ENCODE assay signal across 9 mouse cellular contexts in genomic region chr15:86140323-86140722, GRCm38 (mm10). TPM values are rescaled to one million over a fixed set of nuclear protein-coding genes. Genes with fewer than 3 reads are reported as not detected.
DNase-seq lines count a peak whose midpoint lies in the region; ATAC-seq and TF ChIP-seq lines count a peak whose summit lies in the region.
"Had no signal": no experiment of that assay in that cellular context is flagged by ENCODE, and none has a peak within 500 bp of the region (broad histone marks: within the 10 kb centered on the region; RNA-seq: fewer than 3 reads in every experiment).

No protein-coding gene starts in this region.

- no peak overlapping the region for H3K4me3 ChIP-seq in hindbrain, embryonic 10.5 days
- H3K4me3 ChIP-seq in hindbrain, embryonic 13.5 days = no peak overlapping the region
- 0 out of 2 replicates have a peak overlapping the region, but pooled peaks have one; percentile 39 for H3K4me3 ChIP-seq in E14TG2a.4 (replicated peaks; ENCODE audit: low read length)
- no peak overlapping the region for H3K4me3 ChIP-seq in cerebellum, adult 2 months (replicated peaks; ENCODE audit: insufficient read depth, low read depth, low read length)
- no peak overlapping the region for H3K4me3 ChIP-seq in forebrain, embryonic 15.5 days
- H3K4me3 ChIP-seq: embryonic facial prominence, embryonic 12.5 days had no signal

- H3K4me2 ChIP-seq in hindbrain, embryonic 13.5 days = no peak overlapping the region
- H3K4me2 ChIP-seq in forebrain, embryonic 15.5 days (replicated peaks) = no peak overlapping the region
- H3K4me2 ChIP-seq: embryonic facial prominence, embryonic 12.5 days had no signal

- ATAC-seq in hindbrain, embryonic 13.5 days (ENCODE audit: low FRiP score) = no peak
- ATAC-seq in forebrain, embryonic 15.5 days (replicated peaks) = 0 out of 2 replicates have a peak, but pooled peaks have one; percentile 24
- peak; percentile 61 for ATAC-seq in megakaryocyte progenitor cell, adult 5-6 weeks (replicated peaks; ENCODE audit: poor library complexity)

- H3K27ac ChIP-seq in hindbrain, embryonic 10.5 days = no peak overlapping the region
- no peak overlapping the region for H3K27ac ChIP-seq in hindbrain, embryonic 13.5 days
- H3K27ac ChIP-seq in cerebellum, adult 2 months (ENCODE audit: insufficient read depth, low read length) = no peak overlapping the region
- H3K27ac ChIP-seq in forebrain, embryonic 15.5 days (replicated peaks) = peak overlapping the region; percentile 56
- H3K27ac ChIP-seq: embryonic facial prominence, embryonic 12.5 days had no signal

- no peaks in the 10 kb centered on the region for H3K27me3 ChIP-seq in hindbrain, embryonic 10.5 days (ENCODE audit: insufficient read depth, poor library complexity, severe bottlenecking)
- H3K27me3 ChIP-seq in hindbrain, embryonic 13.5 days = no peaks in the 10 kb centered on the region
- H3K27me3 ChIP-seq in E14TG2a.4 (ENCODE audit: insufficient read depth, low read length) = 0 out of 2 replicates have a peak, but pooled peaks cover 5% of the 10 kb centered on the region
- no peaks in the 10 kb centered on the region for H3K27me3 ChIP-seq in cerebellum, adult 2 months (ENCODE audit: control insufficient read depth, insufficient read depth, low read length)
- no peaks in the 10 kb centered on the region for H3K27me3 ChIP-seq in forebrain, embryonic 15.5 days
- H3K27me3 ChIP-seq: embryonic facial prominence, embryonic 12.5 days had no signal

- WGBS in hindbrain, embryonic 10.5 days = 29% methylated on average over 10 of the region's 10 CpGs
- WGBS in hindbrain, embryonic 13.5 days = 32% methylated on average over 10 of the region's 10 CpGs
- WGBS in cerebellum, adult 2 months = 30% methylated on average over 10 of the region's 10 CpGs
- 32% methylated on average over 10 of the region's 10 CpGs for WGBS in forebrain, embryonic 15.5 days

- peaks cover 51% of the 10 kb centered on the region for H3K36me3 ChIP-seq in hindbrain, embryonic 10.5 days
- peaks cover 58% of the 10 kb centered on the region for H3K36me3 ChIP-seq in hindbrain, embryonic 13.5 days
- no peaks in the 10 kb centered on the region for H3K36me3 ChIP-seq in E14TG2a.4 (ENCODE audit: insufficient read depth, low read length)
- peaks cover 31% of the 10 kb centered on the region for H3K36me3 ChIP-seq in forebrain, embryonic 15.5 days

- DNase-seq in hindbrain, embryonic 10.5 days (ENCODE audit: low spot score) = peak; percentile 74
- peak; percentile 62 to 73 for DNase-seq in cerebellum, adult 2 months
- peak; percentile 83 for DNase-seq in kidney, postnatal 10 days
- DNase-seq in right cerebral cortex, postnatal 14 days = peak; percentile 75

- peak; percentile 81 for TF ChIP-seq CTCF in E14TG2a.4 (conservative IDR thresholded peaks at IDR 0.05; ENCODE audit: low read length)
- TF ChIP-seq CTCF in cerebellum, adult 2 months (IDR thresholded peaks at IDR 0.05; ENCODE audit: borderline replicate concordance, insufficient read depth, low read depth, low read length) = peak; percentile 78

- no peak for TF ChIP-seq POLR2A in cerebellum, adult 2 months (IDR thresholded peaks at IDR 0.05; ENCODE audit: borderline replicate concordance, insufficient read depth, low read length)

- H3K4me1 ChIP-seq in hindbrain, embryonic 10.5 days (replicated peaks) = no peaks in the 10 kb centered on the region
- peaks cover 5% of the 10 kb centered on the region for H3K4me1 ChIP-seq in hindbrain, embryonic 13.5 days (replicated peaks)
- peaks cover 27% of the 10 kb centered on the region for H3K4me1 ChIP-seq in E14TG2a.4 (replicated peaks; ENCODE audit: low read depth, low read length)
- peaks cover 9% of the 10 kb centered on the region for H3K4me1 ChIP-seq in cerebellum, adult 2 months (ENCODE audit: control insufficient read depth, insufficient read depth, low read length)
- no peaks in the 10 kb centered on the region for H3K4me1 ChIP-seq in forebrain, embryonic 15.5 days
- H3K4me1 ChIP-seq: embryonic facial prominence, embryonic 12.5 days had no signal

- H3K9ac ChIP-seq in hindbrain, embryonic 13.5 days = no peak overlapping the region
- no peak overlapping the region for H3K9ac ChIP-seq in forebrain, embryonic 15.5 days (replicated peaks)
- H3K9ac ChIP-seq: embryonic facial prominence, embryonic 12.5 days had no signal

- H3K9me3 ChIP-seq in hindbrain, embryonic 10.5 days = no peaks in the 10 kb centered on the region
- H3K9me3 ChIP-seq in hindbrain, embryonic 13.5 days = no peaks in the 10 kb centered on the region
- no peaks in the 10 kb centered on the region for H3K9me3 ChIP-seq in E14TG2a.4 (ENCODE audit: low read length)
- no peaks in the 10 kb centered on the region for H3K9me3 ChIP-seq in forebrain, embryonic 15.5 days
- H3K9me3 ChIP-seq: embryonic facial prominence, embryonic 12.5 days had no signal

RNA-seq across cellular contexts. Expression of gene Cerk, which starts 45.6 kb away (rescaled TPM):
- polyA plus RNA-seq in hindbrain, embryonic 10.5 days (2016; fragmentation: Nextera tagmentation; extraction: Ambion mirVana) = 12.8 and 15.9 TPM in 2 replicates
- polyA plus RNA-seq in hindbrain, embryonic 13.5 days (2015; fragmentation: Nextera tagmentation; extraction: Ambion mirVana) = 24.3 and 24.5 TPM in 2 replicates
- 152 and 159 TPM in 2 replicates for polyA plus RNA-seq in cerebellum, adult 2 months (2012; rRNA removed)
- polyA plus RNA-seq in forebrain, embryonic 15.5 days (2015; fragmentation: Nextera tagmentation; extraction: Ambion mirVana) = 21.7 and 23.5 TPM in 2 replicates
- total RNA-seq in megakaryocyte progenitor cell, adult 5-6 weeks (2015) = 25.0 and 26.5 TPM in 2 replicates
- total RNA-seq in megakaryocyte progenitor cell, adult 5-6 weeks (2017) = 37.6 and 45.7 TPM in 2 replicates
